Mouse (Mus musculus) lung, postnatal 0 days (tissue): Measurements from ENCODE around the gene Ndufv1.

Experiments used
- CTCF ChIP-seq: IDR thresholded peaks from 2 replicates; pipeline ENCODE4 v1.5.1; 2016; ENCODE audit warnings: antibody characterized with exemption, mild to moderate bottlenecking
- EP300 ChIP-seq: IDR thresholded peaks from 2 replicates; pipeline ENCODE4 v1.6.1; 2016; ENCODE audit warnings: antibody characterized with exemption, mild to moderate bottlenecking, control low read depth

DNA sequence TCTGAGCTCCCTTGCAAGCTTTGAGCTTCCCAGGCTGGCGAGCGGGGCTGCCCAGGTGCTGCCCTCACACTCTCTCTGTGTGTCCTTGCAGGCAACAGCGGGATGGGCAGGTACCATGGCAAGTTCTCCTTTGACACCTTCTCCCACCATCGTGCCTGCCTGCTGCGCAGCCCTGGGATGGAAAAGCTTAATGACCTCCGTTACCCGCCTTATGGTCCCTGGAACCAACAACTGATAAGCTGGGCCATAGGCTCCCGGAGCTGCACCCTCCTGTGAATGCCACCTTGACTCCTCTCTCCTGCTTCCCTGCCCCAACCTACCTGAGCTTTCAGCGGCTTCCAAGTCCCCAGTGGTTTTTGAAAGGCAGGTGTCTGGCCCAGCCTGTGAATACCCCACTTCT is 31.7 kb downstream of the Ndufv1 start:
- TF ChIP-seq CTCF (no peak), EP300 (no peak)
